Mouse (Mus musculus): ENCODE data around the gene Cth.

DNA sequence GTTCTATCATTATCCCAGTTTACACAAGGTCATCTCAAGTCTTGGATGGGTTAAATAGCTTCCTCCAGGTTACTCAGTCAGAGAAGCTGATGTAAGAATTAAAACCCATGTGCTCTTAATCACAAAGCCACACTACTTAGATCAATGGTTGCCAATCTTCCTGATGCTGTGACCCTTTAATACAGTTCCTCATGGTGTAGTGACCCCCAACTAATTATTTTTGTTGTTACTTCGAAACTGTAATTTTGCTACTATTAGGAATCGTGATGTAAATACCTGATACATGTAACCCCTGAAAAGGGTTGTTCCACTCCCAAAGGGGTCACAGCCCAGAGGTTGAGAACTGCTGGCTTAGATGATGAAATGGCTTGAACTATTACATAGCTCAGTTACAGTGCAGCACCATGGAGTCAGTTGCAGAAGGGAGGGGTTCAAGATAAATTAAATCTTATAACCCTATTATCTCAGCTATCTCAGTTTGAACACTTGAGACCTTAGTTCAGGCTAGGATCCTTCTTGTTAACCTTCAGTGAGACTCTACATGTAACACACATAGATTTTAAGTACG is 1.5 kb downstream of the Cth start:
- TF ChIP-seq CTCF (IDR thresholded peaks at IDR 0.05; ENCODE audit: borderline replicate concordance, extremely low read depth, insufficient read depth, insufficient read length) (no peak), POLR2A (IDR thresholded peaks at IDR 0.05; ENCODE audit: borderline replicate concordance, extremely low read depth, insufficient read depth, insufficient read length, poor library complexity, severe bottlenecking) (no peak)
